Mouse (Mus musculus): ENCODE measurements around the gene Gpr1.

DNA sequence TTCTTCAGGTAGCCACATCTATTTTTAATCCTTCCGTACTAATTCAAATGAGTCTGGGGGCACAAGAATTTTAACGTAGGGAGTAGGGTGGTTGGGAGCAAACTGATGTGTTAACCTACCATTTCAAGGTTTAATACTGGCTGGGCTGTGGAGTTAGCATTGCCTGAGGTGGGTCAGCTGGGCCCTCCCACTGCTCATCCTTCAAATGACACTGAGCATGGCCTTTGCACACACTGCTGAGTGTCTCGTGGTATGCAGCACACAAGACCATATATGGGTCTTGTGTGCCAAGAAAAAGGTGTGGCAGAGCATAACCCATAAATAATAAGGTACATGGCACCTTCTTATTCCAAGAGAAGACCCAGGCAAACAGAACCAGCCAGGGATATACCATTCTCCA is 6.7 kb downstream of the Gpr1 start:
- TF ChIP-seq POLR2A (IDR thresholded peaks at IDR 0.05; ENCODE audit: insufficient read length, low read depth), result no peak
- TF ChIP-seq MAX (IDR thresholded peaks at IDR 0.05; ENCODE audit: low read depth), result no peak
- TF ChIP-seq POLR2AphosphoS2 (IDR thresholded peaks at IDR 0.05; ENCODE audit: insufficient read length, low read depth), result no peak
- no peak for TF ChIP-seq MYOG (IDR thresholded peaks at IDR 0.05; ENCODE audit: control insufficient read depth in 1 of 3, insufficient read depth in 1 of 3, insufficient read length in 2 of 3, low read depth in 2 of 3)
